Mouse (Mus musculus): ENCODE measurements around the gene Ubr2.

- no peak for TF ChIP-seq RCOR1 (conservative IDR thresholded peaks at IDR 0.05; ENCODE audit: low read depth, low read length)
- TF ChIP-seq EP300 (IDR thresholded peaks at IDR 0.05; ENCODE audit: low read length), result no peak
- TF ChIP-seq TBP (conservative IDR thresholded peaks at IDR 0.05; ENCODE audit: low read depth, low read length), result no peak
- no peak for TF ChIP-seq CTCF (conservative IDR thresholded peaks at IDR 0.05 in 1 of 2, IDR thresholded peaks at IDR 0.05 in 1 of 2; ENCODE audit: low read depth in 2 of 2, low read length in 2 of 2)
- no peak for TF ChIP-seq KAT2A (IDR thresholded peaks at IDR 0.05; ENCODE audit: insufficient replicate concordance, low read length)
- no peak for TF ChIP-seq POLR2A (IDR thresholded peaks at IDR 0.05; ENCODE audit: low read depth, low read length)
- TF ChIP-seq ELF1 (IDR thresholded peaks at IDR 0.05; ENCODE audit: low read depth, low read length), result no peak
- no peak for TF ChIP-seq USF2 (conservative IDR thresholded peaks at IDR 0.05; ENCODE audit: low read depth, low read length)
- TF ChIP-seq GABPA (IDR thresholded peaks at IDR 0.05; ENCODE audit: insufficient replicate concordance, low read depth, low read length), result no peak
- no peak for TF ChIP-seq MXI1 (IDR thresholded peaks at IDR 0.05; ENCODE audit: low read depth, low read length)
- no peak for TF ChIP-seq MAZ (IDR thresholded peaks at IDR 0.05; ENCODE audit: low read depth, low read length)
- no peak for TF ChIP-seq USF1 (IDR thresholded peaks at IDR 0.05; ENCODE audit: low read depth, low read length)
- no peak for TF ChIP-seq CHD1 (IDR thresholded peaks at IDR 0.05; ENCODE audit: low read depth, low read length)
These were observed 95.2 kb downstream of the Ubr2 start for GRCm38 (mm10) chr17:46915129-46915528.

Measured in CH12.LX (cell line).